Mouse (Mus musculus): ENCODE data around the gene Gna14. TPM values are rescaled to one million over a fixed set of nuclear protein-coding genes. Genes with fewer than 3 reads are reported as not detected.

Gene Gna14
- polyA plus RNA-seq, 1 experiment: 0.94 TPM

- Histone ChIP-seq H3K4me3 (ENCODE audit: low read depth, low read length) (no peak overlapping the region), H3K9ac (ENCODE audit: low read depth, poor library complexity, severe bottlenecking) (no peak overlapping the region), H3K36me3 (ENCODE audit: control insufficient read depth, insufficient read depth, low read length, poor library complexity, severe bottlenecking) (no peaks in the 10 kb centered on the region), H3K27ac (ENCODE audit: insufficient read depth, low read length) (no peak overlapping the region), H3K27me3 (ENCODE audit: control insufficient read depth, insufficient read depth, low read length, poor library complexity, severe bottlenecking) (no peaks in the 10 kb centered on the region), H3K9me3 (replicated peaks; ENCODE audit: control insufficient read depth, insufficient read depth, low read length, poor library complexity, severe bottlenecking) (no peaks in the 10 kb centered on the region), H3K4me1 (ENCODE audit: control insufficient read depth, insufficient read depth, low read length) (no peaks in the 10 kb centered on the region)
- TF ChIP-seq CTCF (IDR thresholded peaks at IDR 0.05; ENCODE audit: low read depth, low read length) (no peak), POLR2A (IDR thresholded peaks at IDR 0.05; ENCODE audit: insufficient read depth, low read length) (no peak), EP300 (IDR thresholded peaks at IDR 0.05; ENCODE audit: insufficient read depth, low read depth, low read length) (no peak)
Measured at GRCm38 (mm10) chr19:16562676-16563075, 127.1 kb downstream of the Gna14 start.

GRCm38 (mm10) chr19:16576790-16577189, 141.2 kb downstream of the Gna14 start:
- TF ChIP-seq CTCF (IDR thresholded peaks at IDR 0.05; ENCODE audit: low read depth, low read length) (no peak), EP300 (IDR thresholded peaks at IDR 0.05; ENCODE audit: insufficient read depth, low read depth, low read length) (no peak), POLR2A (IDR thresholded peaks at IDR 0.05; ENCODE audit: insufficient read depth, low read length) (no peak)
- no peaks in the 10 kb centered on the region for H3K4me1 ChIP-seq (ENCODE audit: control insufficient read depth, insufficient read depth, low read length)
- no peaks in the 10 kb centered on the region for H3K27me3 ChIP-seq (ENCODE audit: control insufficient read depth, insufficient read depth, low read length, poor library complexity, severe bottlenecking)
- no peaks in the 10 kb centered on the region for H3K9me3 ChIP-seq (replicated peaks; ENCODE audit: control insufficient read depth, insufficient read depth, low read length, poor library complexity, severe bottlenecking)
- no peak overlapping the region for H3K9ac ChIP-seq (ENCODE audit: low read depth, poor library complexity, severe bottlenecking)
- H3K27ac ChIP-seq (ENCODE audit: insufficient read depth, low read length): no peak overlapping the region
- no peaks in the 10 kb centered on the region for H3K36me3 ChIP-seq (ENCODE audit: control insufficient read depth, insufficient read depth, low read length, poor library complexity, severe bottlenecking)
- no peak overlapping the region for H3K4me3 ChIP-seq (ENCODE audit: low read depth, low read length)

GRCm38 (mm10) chr19:16579656-16580260, 144.2 kb downstream of the Gna14 start:
- no peak overlapping the region for H3K9ac ChIP-seq (ENCODE audit: low read depth, poor library complexity, severe bottlenecking)
- TF ChIP-seq CTCF (IDR thresholded peaks at IDR 0.05; ENCODE audit: low read depth, low read length) (no peak), EP300 (IDR thresholded peaks at IDR 0.05; ENCODE audit: insufficient read depth, low read depth, low read length) (no peak), POLR2A (IDR thresholded peaks at IDR 0.05; ENCODE audit: insufficient read depth, low read length) (no peak)

GRCm38 (mm10) chr19:16580501-16580900, 144.9 kb downstream of the Gna14 start:
- no peak overlapping the region for H3K4me3 ChIP-seq (ENCODE audit: low read depth, low read length)
- no peaks in the 10 kb centered on the region for H3K27me3 ChIP-seq (ENCODE audit: control insufficient read depth, insufficient read depth, low read length, poor library complexity, severe bottlenecking)
- no peaks in the 10 kb centered on the region for H3K9me3 ChIP-seq (replicated peaks; ENCODE audit: control insufficient read depth, insufficient read depth, low read length, poor library complexity, severe bottlenecking)
- no peak overlapping the region for H3K9ac ChIP-seq (ENCODE audit: low read depth, poor library complexity, severe bottlenecking)
- H3K36me3 ChIP-seq (ENCODE audit: control insufficient read depth, insufficient read depth, low read length, poor library complexity, severe bottlenecking): no peaks in the 10 kb centered on the region
- no peaks in the 10 kb centered on the region for H3K4me1 ChIP-seq (ENCODE audit: control insufficient read depth, insufficient read depth, low read length)
- TF ChIP-seq EP300 (IDR thresholded peaks at IDR 0.05; ENCODE audit: insufficient read depth, low read depth, low read length) (no peak), CTCF (IDR thresholded peaks at IDR 0.05; ENCODE audit: low read depth, low read length) (no peak), POLR2A (IDR thresholded peaks at IDR 0.05; ENCODE audit: insufficient read depth, low read length) (no peak)
- no peak overlapping the region for H3K27ac ChIP-seq (ENCODE audit: insufficient read depth, low read length)

More at GRCm38 (mm10) chr19:16579656-16580260, 144.2 kb downstream of the Gna14 start:
- H3K4me1 ChIP-seq (ENCODE audit: control insufficient read depth, insufficient read depth, low read length): no peaks in the 10 kb centered on the region
- no peaks in the 10 kb centered on the region for H3K36me3 ChIP-seq (ENCODE audit: control insufficient read depth, insufficient read depth, low read length, poor library complexity, severe bottlenecking)
- H3K27ac ChIP-seq (ENCODE audit: insufficient read depth, low read length): no peak overlapping the region
- H3K9me3 ChIP-seq (replicated peaks; ENCODE audit: control insufficient read depth, insufficient read depth, low read length, poor library complexity, severe bottlenecking): no peaks in the 10 kb centered on the region
- H3K4me3 ChIP-seq (ENCODE audit: low read depth, low read length): no peak overlapping the region
- no peaks in the 10 kb centered on the region for H3K27me3 ChIP-seq (ENCODE audit: control insufficient read depth, insufficient read depth, low read length, poor library complexity, severe bottlenecking)

- no peaks in the 10 kb centered on the region for H3K36me3 ChIP-seq (ENCODE audit: control insufficient read depth, insufficient read depth, low read length, poor library complexity, severe bottlenecking)
- no peak overlapping the region for H3K9ac ChIP-seq (ENCODE audit: low read depth, poor library complexity, severe bottlenecking)
- TF ChIP-seq POLR2A (IDR thresholded peaks at IDR 0.05; ENCODE audit: insufficient read depth, low read length) (no peak), CTCF (IDR thresholded peaks at IDR 0.05; ENCODE audit: low read depth, low read length) (no peak), EP300 (IDR thresholded peaks at IDR 0.05; ENCODE audit: insufficient read depth, low read depth, low read length) (no peak)
- H3K27ac ChIP-seq (ENCODE audit: insufficient read depth, low read length): no peak overlapping the region
- no peaks in the 10 kb centered on the region for H3K9me3 ChIP-seq (replicated peaks; ENCODE audit: control insufficient read depth, insufficient read depth, low read length, poor library complexity, severe bottlenecking)
- no peak overlapping the region for H3K4me3 ChIP-seq (ENCODE audit: low read depth, low read length)
- H3K4me1 ChIP-seq (ENCODE audit: control insufficient read depth, insufficient read depth, low read length): no peaks in the 10 kb centered on the region
- no peaks in the 10 kb centered on the region for H3K27me3 ChIP-seq (ENCODE audit: control insufficient read depth, insufficient read depth, low read length, poor library complexity, severe bottlenecking)
Measured at GRCm38 (mm10) chr19:16584546-16584945, 149.0 kb downstream of the Gna14 start.

- Histone ChIP-seq H3K9me3 (replicated peaks; ENCODE audit: control insufficient read depth, insufficient read depth, low read length, poor library complexity, severe bottlenecking) (no peaks in the 10 kb centered on the region), H3K4me1 (ENCODE audit: control insufficient read depth, insufficient read depth, low read length) (no peaks in the 10 kb centered on the region), H3K4me3 (ENCODE audit: low read depth, low read length) (no peak overlapping the region), H3K36me3 (ENCODE audit: control insufficient read depth, insufficient read depth, low read length, poor library complexity, severe bottlenecking) (no peaks in the 10 kb centered on the region), H3K27ac (ENCODE audit: insufficient read depth, low read length) (no peak overlapping the region), H3K9ac (ENCODE audit: low read depth, poor library complexity, severe bottlenecking) (no peak overlapping the region), H3K27me3 (ENCODE audit: control insufficient read depth, insufficient read depth, low read length, poor library complexity, severe bottlenecking) (no peaks in the 10 kb centered on the region)
- TF ChIP-seq EP300 (IDR thresholded peaks at IDR 0.05; ENCODE audit: insufficient read depth, low read depth, low read length) (no peak), CTCF (IDR thresholded peaks at IDR 0.05; ENCODE audit: low read depth, low read length) (no peak), POLR2A (IDR thresholded peaks at IDR 0.05; ENCODE audit: insufficient read depth, low read length) (no peak)
Measured at GRCm38 (mm10) chr19:16585379-16585778, 149.8 kb downstream of the Gna14 start.
